Mouse (Mus musculus) kidney, postnatal 10 days (tissue): ENCODE measurements at regions not wholly inside any gene's neighbourhood (a gene's known extent, or its start where the extent isn't known, plus 50 kb on each side); places are given as distances from the start of the nearest gene placed in this dataset.

Experiments
- DNase-seq: peaks from one replicate; pipeline ENCODE4 v3.0.0; 2021; ENCODE audit warnings: mixed read lengths

- no peak for DNase-seq
These were observed 439.6 kb upstream of the Zmiz1 start for GRCm38 (mm10) chr14:25019306-25019905.

GRCm38 (mm10) chr14:25022523-25023269, 436.3 kb upstream of the Zmiz1 start:
- DNase-seq, result peak; percentile 20

GRCm38 (mm10) chr14:25023270-25023800, 435.6 kb upstream of the Zmiz1 start:
- no peak for DNase-seq

- no peak for DNase-seq
These were observed 433.9 kb upstream of the Zmiz1 start for GRCm38 (mm10) chr14:25025074-25025473.

- DNase-seq, result no peak
These were observed 431.9 kb upstream of the Zmiz1 start for GRCm38 (mm10) chr14:25027076-25027475.

- no peak for DNase-seq
These were observed 431.1 kb upstream of the Zmiz1 start for GRCm38 (mm10) chr14:25027842-25028241.

GRCm38 (mm10) chr14:25030881-25031280, 428.1 kb upstream of the Zmiz1 start:
- DNase-seq, result no peak

- DNase-seq, result no peak
These were observed 427.0 kb upstream of the Zmiz1 start for GRCm38 (mm10) chr14:25031756-25032680.

- DNase-seq, result no peak
These were observed 426.1 kb upstream of the Zmiz1 start for GRCm38 (mm10) chr14:25032899-25033298.

- peak; percentile 23 for DNase-seq
These were observed 416.7 kb upstream of the Zmiz1 start for GRCm38 (mm10) chr14:25042265-25042664.

GRCm38 (mm10) chr14:25044106-25044505, 414.9 kb upstream of the Zmiz1 start:
- no peak for DNase-seq

GRCm38 (mm10) chr14:25044867-25045266, 414.1 kb upstream of the Zmiz1 start:
- DNase-seq, result peak; percentile 23

GRCm38 (mm10) chr14:25050674-25051251, 408.2 kb upstream of the Zmiz1 start:
- DNase-seq, result no peak

- no peak for DNase-seq
These were observed 406.8 kb upstream of the Zmiz1 start for GRCm38 (mm10) chr14:25052175-25052574.

- DNase-seq, result no peak
These were observed 399.6 kb upstream of the Zmiz1 start for GRCm38 (mm10) chr14:25059351-25059750.

GRCm38 (mm10) chr14:25060285-25060684, 398.7 kb upstream of the Zmiz1 start:
- no peak for DNase-seq

GRCm38 (mm10) chr14:25063090-25063489, 395.9 kb upstream of the Zmiz1 start:
- no peak for DNase-seq

- DNase-seq, result no peak
These were observed 394.6 kb upstream of the Zmiz1 start for GRCm38 (mm10) chr14:25064190-25064947.

GRCm38 (mm10) chr14:25067435-25067834, 391.6 kb upstream of the Zmiz1 start:
- no peak for DNase-seq

- peak; percentile 73 for DNase-seq
These were observed 390.6 kb upstream of the Zmiz1 start for GRCm38 (mm10) chr14:25068430-25068829.

GRCm38 (mm10) chr14:25073143-25073542, 385.8 kb upstream of the Zmiz1 start:
- no peak for DNase-seq
